Mouse (Mus musculus) embryo, embryonic 11.5 days (tissue): ENCODE results near the gene Tldc1.
A peak's percentile ranks its signal among the peaks of the same experiment; 100 is the strongest.

Experiments used
- DNase-seq: peaks from one replicate; pipeline ENCODE4 v3.0.0-alpha.2; 2012; ENCODE audit warnings: low read depth, low spot score

Tldc1 gene

DNA sequence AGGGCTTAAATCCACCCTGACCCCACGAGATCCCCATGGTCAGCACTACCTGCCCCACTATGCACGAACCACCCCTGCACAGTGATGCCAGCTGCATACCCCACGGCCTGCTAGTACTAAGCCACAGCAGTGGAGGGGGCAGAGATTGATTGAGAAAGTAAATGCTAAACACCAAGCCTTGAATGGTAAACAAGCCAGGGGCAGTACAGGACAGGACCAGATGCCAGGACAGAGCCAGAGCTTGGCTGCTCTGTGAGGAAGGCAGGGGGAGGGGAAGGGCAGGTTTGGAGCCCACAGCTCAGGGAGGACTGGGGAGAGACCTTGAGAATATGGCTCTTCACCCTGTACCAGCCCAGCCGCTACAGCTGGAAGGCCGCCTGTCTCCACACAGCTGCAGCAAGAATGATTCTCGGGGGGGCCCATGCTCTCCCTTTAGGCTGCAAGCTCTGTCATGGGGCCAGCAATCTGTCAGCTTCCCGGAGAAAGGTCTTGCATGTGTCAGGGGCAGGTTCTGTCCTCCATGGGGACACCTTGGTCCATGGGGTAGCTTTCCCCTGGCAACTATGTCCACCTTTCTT lies 1.5 kb downstream of the Tldc1 start:
- DNase-seq: no peak

DNA sequence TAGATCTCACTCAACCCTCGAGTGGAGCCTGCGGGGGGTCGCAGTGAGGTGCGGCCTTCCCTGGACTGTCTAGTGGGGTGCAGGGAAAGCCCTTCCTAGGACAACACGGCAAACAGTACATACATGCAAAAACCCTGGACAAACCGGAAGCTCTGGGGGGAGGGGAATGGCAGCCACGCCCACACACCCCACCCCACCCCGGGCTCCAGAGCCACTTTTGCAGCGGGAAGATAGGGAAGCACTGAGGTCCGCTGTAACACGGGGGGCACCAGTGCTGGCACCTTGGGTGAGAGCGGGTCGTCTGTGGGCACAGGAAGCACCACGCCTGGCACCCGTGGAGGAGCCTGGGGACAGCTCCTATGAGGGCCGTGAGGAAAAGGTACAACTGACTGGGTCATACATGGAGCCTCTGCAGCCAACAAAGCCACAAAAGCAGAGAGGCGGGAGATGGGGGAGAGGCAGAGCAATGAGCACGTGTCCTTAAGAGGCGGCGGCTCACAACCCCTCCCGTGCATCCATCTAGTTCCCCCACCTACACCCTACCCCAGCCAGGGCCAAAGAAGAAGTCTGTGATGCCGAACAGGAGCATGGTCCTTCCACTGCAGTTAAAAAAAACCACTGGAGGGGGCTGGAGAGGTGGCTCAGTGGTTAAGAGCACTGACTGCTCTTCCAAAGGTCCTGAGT lies 12.3 kb downstream of the Tldc1 start:
- no peak for DNase-seq

- DNase-seq: no peak
Observed at GRCm38 (mm10) chr8:119765311-119765710, 12.9 kb downstream of the Tldc1 start.

DNA sequence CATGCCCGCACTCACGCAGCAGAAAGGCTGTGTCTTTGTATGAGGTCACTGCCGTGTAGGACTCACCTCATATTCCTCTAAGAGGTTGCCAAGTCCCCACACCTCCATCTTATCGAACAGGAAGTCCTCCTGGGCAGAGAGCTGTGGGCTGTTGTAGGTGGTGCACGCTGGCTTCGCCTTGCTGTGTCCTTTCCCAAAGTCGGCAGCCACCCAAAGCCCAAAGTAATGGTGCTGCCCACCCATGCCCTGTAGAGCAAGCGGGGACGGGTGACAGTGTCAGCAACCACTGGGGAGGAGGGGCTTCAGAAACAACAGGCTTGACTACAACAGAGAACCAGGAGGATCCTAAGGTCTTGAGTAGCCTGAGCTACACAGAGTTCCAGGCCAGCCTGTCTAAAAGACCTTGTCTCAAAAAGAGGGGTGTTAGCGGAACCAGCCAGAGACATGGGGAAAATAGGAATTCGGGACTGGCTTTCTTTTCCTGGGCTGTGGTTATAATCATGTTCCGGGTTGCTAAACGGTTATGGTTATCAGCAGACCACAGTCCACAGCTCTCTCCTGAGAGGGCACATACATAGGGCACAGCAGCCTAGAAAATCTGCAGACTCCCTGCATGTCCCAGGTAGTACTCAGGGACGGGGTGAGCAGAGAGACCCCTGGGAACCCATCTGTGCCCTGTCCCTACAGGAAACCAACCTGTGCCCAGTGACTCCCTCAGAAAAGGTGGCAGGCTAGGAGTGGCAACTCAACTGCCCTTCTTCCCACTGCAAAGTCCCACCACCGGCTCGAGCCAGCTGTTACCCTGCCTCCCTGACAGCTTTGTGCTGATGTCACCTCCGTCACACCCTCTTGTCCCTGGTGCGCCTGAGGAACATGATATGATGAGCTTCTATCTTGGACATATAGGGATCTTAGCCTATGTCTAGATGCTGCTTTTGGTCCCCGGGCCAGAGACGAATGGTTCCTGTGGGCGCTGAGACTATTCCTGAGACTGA lies 15.7 kb downstream of the Tldc1 start:
- no peak for DNase-seq

- DNase-seq: no peak
Observed at GRCm38 (mm10) chr8:119761692-119762091, 16.5 kb downstream of the Tldc1 start.

DNA sequence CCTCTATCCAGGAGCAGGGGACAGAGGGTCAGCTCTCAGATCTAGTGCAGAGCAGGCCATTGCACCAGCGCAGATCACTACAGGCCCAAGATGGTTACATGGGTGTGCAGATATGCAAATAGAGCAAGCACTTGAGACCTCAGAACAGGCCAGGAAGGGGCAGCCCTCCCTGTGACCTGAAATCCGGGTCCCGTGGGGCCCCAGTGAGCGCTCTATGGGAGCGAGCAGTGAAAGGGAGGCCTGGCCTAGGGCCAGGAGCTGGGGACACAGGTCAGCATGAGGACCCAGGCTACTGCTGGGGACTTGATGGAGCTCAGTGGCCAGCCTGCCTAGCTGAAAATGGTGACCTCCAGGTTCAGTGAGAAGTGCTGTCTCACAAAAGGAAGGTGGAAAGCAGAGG lies 21.7 kb downstream of the Tldc1 start:
- no peak for DNase-seq

- no peak for DNase-seq
Observed at GRCm38 (mm10) chr8:119756147-119756461, 22.1 kb downstream of the Tldc1 start.

DNA sequence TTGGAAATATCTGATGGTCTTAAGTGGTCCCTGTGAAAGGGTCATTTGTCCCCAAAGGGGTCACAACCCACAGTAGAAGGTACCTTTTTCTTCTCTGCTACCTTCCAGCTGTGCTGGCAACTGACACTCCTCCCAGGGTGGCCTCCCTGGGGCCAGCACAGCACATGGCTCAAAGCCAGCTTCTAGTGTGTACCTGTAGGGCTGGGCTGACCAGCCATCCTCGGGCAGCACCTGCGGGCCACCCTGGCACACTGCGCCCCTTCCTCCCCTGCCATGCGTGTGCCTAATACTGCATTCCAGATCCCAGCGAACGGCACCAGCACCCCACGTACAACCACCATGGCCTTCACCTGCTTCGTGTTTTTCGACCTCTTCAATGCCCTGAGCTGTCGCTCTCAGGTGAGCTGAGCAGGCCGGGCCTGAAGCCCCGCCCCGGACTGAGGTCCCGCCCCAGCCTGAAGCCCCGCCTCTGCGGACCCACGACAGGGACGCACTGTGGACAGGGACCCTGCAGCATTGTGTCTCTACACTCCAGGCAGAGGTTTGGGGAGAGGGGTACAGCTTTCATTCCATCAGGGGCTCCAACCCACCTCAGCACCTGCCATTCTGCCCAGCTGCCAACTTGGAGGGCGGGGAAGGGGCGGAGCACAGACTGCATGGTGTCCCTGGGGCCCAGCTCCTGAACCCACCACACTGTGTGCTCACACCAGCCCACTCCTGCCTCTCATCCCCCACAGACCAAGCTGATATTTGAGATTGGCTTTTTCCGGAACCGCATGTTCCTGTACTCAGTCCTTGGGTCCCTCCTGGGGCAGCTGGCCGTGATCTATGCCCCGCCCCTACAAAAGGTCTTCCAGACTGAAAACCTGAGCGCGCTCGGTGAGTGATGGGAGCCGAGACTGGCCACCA lies 22.7 kb downstream of the Tldc1 start:
- DNase-seq: no peak

DNA sequence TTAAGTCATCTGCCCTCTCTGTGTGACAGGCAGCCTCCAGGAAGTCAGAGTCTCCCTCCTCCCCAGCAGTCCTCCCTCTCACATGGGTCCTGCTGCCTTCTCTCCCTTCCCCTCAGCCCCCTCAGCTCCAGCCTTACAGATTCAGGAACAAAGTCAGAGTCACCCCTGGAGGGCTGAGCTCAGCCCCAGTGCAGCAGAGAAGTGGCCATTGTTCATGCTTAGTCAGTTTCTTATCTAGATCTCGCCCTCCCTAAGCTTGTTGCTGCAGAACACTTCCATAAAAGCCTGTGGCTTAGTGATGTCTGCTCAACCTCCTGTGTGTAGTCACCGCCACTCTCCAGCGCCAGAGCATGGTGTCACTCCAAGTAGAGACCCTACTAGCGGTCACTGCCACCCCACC lies 33.6 kb downstream of the Tldc1 start:
- DNase-seq: no peak

GRCm38 (mm10) chr8:119743291-119744026 lies 34.8 kb downstream of the Tldc1 start:
- DNase-seq: peak; percentile 54

DNA sequence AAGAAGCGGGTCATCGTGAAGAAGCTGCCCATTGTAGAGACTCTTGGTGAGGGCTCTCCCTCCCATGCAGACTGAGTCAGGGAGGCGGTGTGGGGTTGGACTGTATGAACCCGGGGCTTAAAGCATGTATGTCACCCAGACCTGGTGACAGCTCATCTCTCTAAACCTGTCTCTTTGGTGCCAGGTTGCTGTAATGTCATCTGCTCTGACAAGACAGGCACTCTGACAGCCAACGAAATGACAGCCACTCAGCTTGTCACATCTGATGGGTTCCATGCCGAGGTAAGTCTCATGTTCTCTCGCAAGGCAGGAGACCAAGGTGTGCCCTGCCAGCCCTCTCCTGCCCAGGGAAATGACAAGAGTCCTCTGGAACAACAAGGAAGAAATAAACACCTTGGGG lies 35.8 kb downstream of the Tldc1 start:
- no peak for DNase-seq

GRCm38 (mm10) chr8:119740634-119741033 lies 37.6 kb downstream of the Tldc1 start:
- no peak for DNase-seq

DNA sequence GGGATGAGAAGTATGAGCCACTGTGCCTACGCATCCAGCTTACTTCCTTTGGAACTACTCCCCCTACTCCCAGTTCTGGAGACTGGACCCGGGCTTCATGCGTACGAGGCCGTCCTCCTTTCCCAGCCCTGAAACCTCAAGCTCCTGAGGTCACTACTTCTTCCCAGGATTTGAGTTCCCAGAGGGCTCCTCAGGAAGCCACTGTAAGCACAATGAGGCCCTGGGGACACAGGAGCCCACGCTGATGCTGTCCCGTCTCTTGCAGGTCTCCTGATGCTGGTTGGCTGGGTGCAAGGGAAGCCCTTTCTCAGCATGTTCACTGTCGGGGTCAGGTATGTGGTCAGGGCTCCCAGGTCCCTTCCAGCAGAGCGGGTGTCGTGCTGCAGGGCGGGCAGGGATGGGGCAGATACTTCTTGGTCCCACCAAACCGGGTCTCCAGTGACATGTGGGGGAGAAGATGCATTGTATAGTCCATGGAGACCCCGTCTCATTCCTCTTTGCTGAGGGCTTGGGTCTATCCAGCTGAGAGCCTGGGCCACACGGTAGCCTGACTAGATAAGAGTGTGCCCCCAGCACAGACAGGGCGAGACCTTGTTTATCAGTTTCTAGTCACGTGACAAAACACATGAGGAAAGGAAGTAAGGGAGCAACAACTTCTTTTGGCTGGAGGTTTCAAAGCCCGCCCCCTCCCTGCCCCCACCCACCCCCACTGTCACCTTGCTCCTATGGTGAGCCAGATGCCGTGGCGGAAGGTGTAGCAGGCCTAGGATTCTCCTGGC lies 39.9 kb downstream of the Tldc1 start:
- DNase-seq: no peak

- DNase-seq: no peak
Observed at GRCm38 (mm10) chr8:119737093-119737900, 40.9 kb downstream of the Tldc1 start.

- no peak for DNase-seq
Observed at GRCm38 (mm10) chr8:119736348-119736917, 41.8 kb downstream of the Tldc1 start.

- no peak for DNase-seq
Observed at GRCm38 (mm10) chr8:119732072-119732471, 46.1 kb downstream of the Tldc1 start.

DNA sequence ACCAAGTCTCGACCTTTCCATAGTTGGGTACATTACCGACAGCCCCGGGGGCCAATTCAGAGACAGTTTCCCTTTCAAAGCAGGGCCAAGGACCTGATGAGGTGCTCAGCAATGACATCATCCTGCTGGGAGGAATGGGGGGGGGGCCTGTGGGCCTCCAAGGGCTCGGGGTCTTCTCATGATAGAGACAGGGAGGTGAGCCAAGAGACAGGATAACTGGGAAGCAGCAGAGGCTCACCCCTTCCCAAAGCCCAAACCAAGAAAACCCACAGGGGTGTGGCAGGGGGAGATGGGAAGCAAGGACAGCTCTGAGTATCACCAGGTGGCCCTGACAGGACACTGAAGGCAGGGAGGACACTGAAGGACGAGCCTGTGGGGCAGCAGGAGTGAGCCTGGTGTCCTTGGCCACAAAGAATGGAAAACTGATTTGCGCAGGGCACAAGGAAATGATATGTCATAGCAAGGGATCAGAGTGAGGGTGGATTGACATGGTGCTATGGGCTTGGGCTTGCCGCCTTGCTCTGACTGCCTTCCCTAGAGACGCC lies 49.8 kb downstream of the Tldc1 start:
- DNase-seq: no peak

DNA sequence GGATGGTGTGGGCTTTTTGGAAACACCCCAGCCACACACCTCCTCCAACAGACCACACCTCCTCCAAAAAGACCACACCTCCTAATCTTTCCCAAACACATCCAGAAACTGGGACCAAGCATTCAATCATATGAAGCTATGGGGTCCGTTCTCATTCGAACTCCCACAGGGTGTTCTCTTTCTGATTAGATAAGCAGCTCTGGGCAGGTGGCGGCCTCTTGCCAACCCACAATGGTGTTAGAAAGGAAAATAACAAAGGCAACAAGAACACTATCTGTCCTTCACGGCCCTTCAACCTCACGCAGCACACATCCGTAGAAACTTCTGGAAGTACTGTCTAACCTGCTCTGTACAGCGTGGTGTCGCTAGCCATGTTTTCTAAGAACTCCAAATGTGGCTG lies 51.1 kb downstream of the Tldc1 start:
- no peak for DNase-seq

DNA sequence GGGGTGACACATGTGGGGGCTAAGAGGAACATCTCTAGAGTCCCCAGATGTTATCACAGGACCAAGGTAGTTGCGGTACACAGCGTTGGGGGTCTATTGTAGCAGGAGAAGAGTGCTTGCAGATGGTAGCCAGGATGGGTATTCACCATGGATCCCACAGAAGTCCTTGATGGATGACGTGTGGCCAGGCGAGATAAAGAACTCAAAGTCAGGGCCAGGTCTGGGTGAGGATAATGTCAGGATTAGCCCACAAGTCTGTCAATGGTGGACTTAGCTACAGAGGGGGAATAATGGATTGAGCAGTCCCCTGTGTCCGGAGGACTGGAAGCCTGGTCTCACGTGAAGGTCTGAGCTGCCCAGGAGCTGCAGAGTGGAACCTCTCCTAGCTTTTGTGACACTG lies 53.6 kb downstream of the Tldc1 start:
- DNase-seq: no peak
